Mouse (Mus musculus) left cerebral cortex, postnatal 10 days (tissue): Measurements from ENCODE around the gene Maob. TPM values are rescaled to one million over a fixed set of nuclear protein-coding genes. Genes with fewer than 3 reads are reported as not detected.

Experiments used
- DNase-seq, 2 experiments: peaks; one replicate each; pipeline ENCODE4 v3.0.0; 2021 to 2022; ENCODE audit warnings: low spot score in 2 of 2, mixed read lengths in 1 of 2; ENCODE audit errors: extremely low spot score in 1 of 2
- intact Hi-C: fragments of 180-260 bp; cut with DNase I; formaldehyde crosslinking; loops from one replicate; pipeline ENCODE4 v1.15.1; 2025
- total RNA-seq, 2 experiments: library from RNA; stranded (reverse); gene quantifications; 2 replicates each; pipeline ENCODE4 v1.2.3; 2021

Gene Maob
- 1 to 10 TPM; 6.7 to 8.5 TPM for total RNA-seq

- DNase-seq = peak in 1 of 2 experiments; percentile 38
- intact Hi-C loops = no loop called here
These were observed at the start of gene Maob for GRCm38 (mm10) chrX:16817261-16817769. Gene Maob, minus strand, starts transcription at chrX:16817366.

- DNase-seq = peak in 1 of 2 experiments; percentile 1
- intact Hi-C loops = no loop called here
These were observed 43.1 kb upstream of the Maob start for GRCm38 (mm10) chrX:16860244-16860643.

GRCm38 (mm10) chrX:16846034-16846433, 28.9 kb upstream of the Maob start:
- intact Hi-C loops = no loop called here
- DNase-seq = no peak

- intact Hi-C loops = no loop called here
These were observed 24.3 kb upstream of the Maob start for GRCm38 (mm10) chrX:16841443-16841842.

GRCm38 (mm10) chrX:16837293-16837692, 20.1 kb upstream of the Maob start:
- intact Hi-C loops = no loop called here
- no peak for DNase-seq

More at GRCm38 (mm10) chrX:16841443-16841842, 24.3 kb upstream of the Maob start:
- no peak for DNase-seq

GRCm38 (mm10) chrX:16836488-16837082, 19.4 kb upstream of the Maob start:
- intact Hi-C loops = no loop called here
- no peak for DNase-seq

- intact Hi-C loops = no loop called here
- DNase-seq = no peak
These were observed 8.9 kb upstream of the Maob start for GRCm38 (mm10) chrX:16826028-16826427.

- intact Hi-C loops = no loop called here
- no peak for DNase-seq
These were observed 1.2 kb downstream of the Maob start for GRCm38 (mm10) chrX:16815965-16816364.

GRCm38 (mm10) chrX:16812080-16812479, 5.1 kb downstream of the Maob start:
- intact Hi-C loops = no loop called here
- no peak for DNase-seq

- DNase-seq = no peak
- intact Hi-C loops = no loop called here
These were observed 49.7 kb downstream of the Maob start for GRCm38 (mm10) chrX:16767453-16767852.

GRCm38 (mm10) chrX:16766156-16766555, 51.0 kb downstream of the Maob start:
- intact Hi-C loops = no loop called here
- DNase-seq = peak; percentile 2 to 19

- no peak for DNase-seq
- intact Hi-C loops = no loop called here
These were observed 55.7 kb downstream of the Maob start for GRCm38 (mm10) chrX:16761430-16761829.

GRCm38 (mm10) chrX:16754761-16755160, 62.4 kb downstream of the Maob start:
- no peak for DNase-seq
- intact Hi-C loops = no loop called here

GRCm38 (mm10) chrX:16748932-16749331, 68.2 kb downstream of the Maob start:
- intact Hi-C loops = no loop called here
- DNase-seq = no peak

- DNase-seq = no peak
- intact Hi-C loops = no loop called here
These were observed 103.1 kb downstream of the Maob start for GRCm38 (mm10) chrX:16714033-16714432.

GRCm38 (mm10) chrX:16706094-16706493, 111.1 kb downstream of the Maob start:
- no peak for DNase-seq
- intact Hi-C loops = no loop called here

Other genes starting within 250 kb of the Maob start
- 10 to 100 TPM; 34.7 to 37.6 TPM for gene Maoa, start 197.7 kb downstream of the Maob start, total RNA-seq
- gene Ndp, start 94.4 kb upstream of the Maob start, total RNA-seq = 1 to 10 TPM; 6.1 to 6.5 TPM